Mouse (Mus musculus) layer of hippocampus, postnatal 36 days (tissue): ENCODE data around the gene Kndc1. TPM values are rescaled to one million over a fixed set of nuclear protein-coding genes. Genes with fewer than 3 reads are reported as not detected.
A peak's percentile ranks its signal among the peaks of the same experiment; 100 is the strongest.

Experiments used
- DNase-seq, 2 experiments: peaks; one replicate each; pipeline ENCODE4 v3.0.0; 2022
- total RNA-seq, 2 experiments: library from RNA; stranded (reverse); gene quantifications; 2 replicates each; pipeline ENCODE4 v1.2.3; 2021

Kndc1 gene
- total RNA-seq, 2 experiments from 2014 or later: 87.3 to 88.1 TPM

- DNase-seq: no peak
Measured at GRCm38 (mm10) chr7:139951991-139952633, 57.6 kb downstream of the Kndc1 start.

GRCm38 (mm10) chr7:139955505-139955904 lies 61.0 kb downstream of the Kndc1 start:
- no peak for DNase-seq

GRCm38 (mm10) chr7:139956658-139957057 lies 62.2 kb downstream of the Kndc1 start:
- no peak for DNase-seq

GRCm38 (mm10) chr7:139957437-139957836 lies 62.9 kb downstream of the Kndc1 start:
- DNase-seq: no peak

GRCm38 (mm10) chr7:139957958-139958357 lies 63.5 kb downstream of the Kndc1 start:
- DNase-seq: no peak

- DNase-seq: no peak
Measured at GRCm38 (mm10) chr7:139961141-139961540, 66.6 kb downstream of the Kndc1 start.

- no peak for DNase-seq
Measured at GRCm38 (mm10) chr7:139963814-139964213, 69.3 kb downstream of the Kndc1 start.

- no peak for DNase-seq
Measured at GRCm38 (mm10) chr7:139967175-139967574, 72.7 kb downstream of the Kndc1 start.

GRCm38 (mm10) chr7:139968428-139968827 lies 73.9 kb downstream of the Kndc1 start:
- DNase-seq: no peak

- peak; percentile 79 to 83 for DNase-seq
Measured at GRCm38 (mm10) chr7:139969348-139970130, 75.0 kb downstream of the Kndc1 start.

GRCm38 (mm10) chr7:139970216-139970919 lies 75.9 kb downstream of the Kndc1 start:
- no peak for DNase-seq

- DNase-seq: no peak
Measured at GRCm38 (mm10) chr7:139970979-139971378, 76.5 kb downstream of the Kndc1 start.

GRCm38 (mm10) chr7:139971436-139971835 lies 76.9 kb downstream of the Kndc1 start:
- no peak for DNase-seq

- DNase-seq: no peak
Measured at GRCm38 (mm10) chr7:139972923-139973331, 78.4 kb downstream of the Kndc1 start.

GRCm38 (mm10) chr7:139974307-139974706 lies 79.8 kb downstream of the Kndc1 start:
- no peak for DNase-seq

- no peak for DNase-seq
Measured at GRCm38 (mm10) chr7:139975471-139975870, 81.0 kb downstream of the Kndc1 start.

GRCm38 (mm10) chr7:139978278-139978892 lies 83.9 kb downstream of the Kndc1 start, which contains the start of gene 6430531B16Rik:
6430531B16Rik (minus strand) TSS chr7:139978755.
- DNase-seq: peak; percentile 89 to 91

GRCm38 (mm10) chr7:139979011-139979719 lies 84.7 kb downstream of the Kndc1 start:
- DNase-seq: no peak

- no peak for DNase-seq
Measured at GRCm38 (mm10) chr7:139980778-139981177, 86.3 kb downstream of the Kndc1 start.

GRCm38 (mm10) chr7:139982058-139982457 lies 87.6 kb downstream of the Kndc1 start:
- DNase-seq: no peak

GRCm38 (mm10) chr7:139984505-139984904 lies 90.0 kb downstream of the Kndc1 start:
- DNase-seq: no peak

GRCm38 (mm10) chr7:139988272-139988671 lies 93.8 kb downstream of the Kndc1 start:
- DNase-seq: no peak
